Mouse (Mus musculus): ENCODE results near the gene Tifa.

DNA sequence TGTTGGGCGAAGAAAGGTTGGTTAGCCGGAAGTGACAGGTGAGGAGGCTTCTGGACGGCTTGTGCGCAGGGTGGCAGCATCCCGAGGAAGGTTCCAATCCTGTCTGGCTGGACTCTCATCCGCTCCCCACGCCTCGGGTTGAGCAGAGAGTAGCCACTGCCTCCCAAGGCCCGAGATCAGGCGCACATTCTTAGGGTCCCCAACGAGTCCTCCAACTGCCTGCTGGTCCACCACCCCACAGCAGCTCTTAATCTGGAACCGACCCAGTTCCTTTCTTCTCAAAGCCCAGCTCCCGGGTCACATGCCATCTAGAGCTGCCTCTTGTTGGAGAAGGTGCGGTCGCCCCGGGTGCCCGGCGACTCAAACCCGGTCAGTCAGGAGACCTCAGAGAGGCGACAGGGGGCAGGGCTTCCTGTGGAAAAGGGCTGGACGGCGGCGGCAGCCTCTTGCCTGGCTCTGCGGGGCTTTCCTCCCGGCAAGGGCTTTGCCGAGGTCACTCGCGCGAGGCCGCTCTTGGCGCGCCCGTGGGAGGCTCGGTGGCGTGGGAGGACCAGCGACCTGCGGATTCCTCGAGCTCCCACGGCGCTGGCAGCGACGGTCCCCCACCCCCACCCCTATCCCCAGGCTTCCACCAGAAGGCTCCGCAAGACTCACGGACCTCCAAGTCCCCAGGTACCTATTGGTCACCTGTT is at the start of gene Tifa:
- TF ChIP-seq CTCF (IDR thresholded peaks at IDR 0.05; ENCODE audit: control insufficient read depth, insufficient read depth, insufficient read length) (no peak), USF1 (IDR thresholded peaks at IDR 0.05; ENCODE audit: low read depth) (no peak), MAX (IDR thresholded peaks at IDR 0.05) (no peak), MYOD1 (IDR thresholded peaks at IDR 0.05; ENCODE audit: control insufficient read depth, insufficient read length, low read depth) (no peak), MYOG (IDR thresholded peaks at IDR 0.05; ENCODE audit: control insufficient read depth, extremely low read depth, insufficient read length) (no peak), FOSL1 (IDR thresholded peaks at IDR 0.05; ENCODE audit: insufficient read depth, low read length, poor library complexity, severe bottlenecking) (no peak)
